Mouse (Mus musculus) thymus, postnatal 4 days (tissue): ENCODE data around the gene Paxbp1.

Source experiments
- DNase-seq: peaks from one replicate; pipeline ENCODE4 v3.0.0; 2021

The Paxbp1 gene

DNA sequence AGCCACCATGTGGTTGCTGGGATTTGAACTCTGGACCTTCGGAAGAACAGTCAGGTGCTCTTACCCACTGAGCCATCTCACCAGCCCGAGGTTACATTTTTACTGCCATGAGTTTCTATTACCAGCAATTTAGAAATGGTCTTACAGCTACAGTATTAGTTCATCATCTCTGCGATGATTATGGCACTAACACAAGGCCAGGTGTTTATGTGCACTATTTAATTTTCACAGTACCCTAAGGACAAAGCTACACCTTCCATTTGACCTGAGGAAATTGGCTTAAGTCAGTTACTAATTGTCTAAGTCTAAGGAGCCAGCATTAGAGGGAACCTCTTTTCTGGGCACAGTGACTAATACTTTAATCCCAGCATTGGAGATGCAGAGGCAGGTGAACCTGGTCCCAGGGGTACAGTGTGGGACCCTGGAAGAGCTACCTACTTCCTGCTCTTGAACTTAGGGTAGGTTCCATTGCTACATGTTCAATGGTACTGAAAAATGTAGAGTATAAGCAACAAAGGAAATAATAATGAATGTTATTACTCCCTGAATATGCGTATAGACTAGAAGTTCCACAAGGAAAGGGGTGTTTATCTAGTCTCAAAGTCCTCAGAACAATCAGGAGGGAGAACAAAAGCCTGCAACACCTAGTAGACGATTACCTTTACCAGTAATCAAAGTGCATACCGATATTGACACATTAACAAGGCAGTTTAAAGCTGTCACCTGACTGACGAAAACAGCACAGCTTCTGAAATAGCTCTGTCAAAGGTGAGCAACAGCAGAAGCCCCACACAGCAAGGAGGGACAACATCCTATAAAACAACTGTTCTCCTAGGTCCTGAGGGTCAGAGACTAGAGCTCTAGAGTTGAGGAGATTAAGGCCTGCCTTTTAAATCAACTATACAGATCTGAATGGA, 47.8 kb downstream of the Paxbp1 start:
- no peak for DNase-seq

DNA sequence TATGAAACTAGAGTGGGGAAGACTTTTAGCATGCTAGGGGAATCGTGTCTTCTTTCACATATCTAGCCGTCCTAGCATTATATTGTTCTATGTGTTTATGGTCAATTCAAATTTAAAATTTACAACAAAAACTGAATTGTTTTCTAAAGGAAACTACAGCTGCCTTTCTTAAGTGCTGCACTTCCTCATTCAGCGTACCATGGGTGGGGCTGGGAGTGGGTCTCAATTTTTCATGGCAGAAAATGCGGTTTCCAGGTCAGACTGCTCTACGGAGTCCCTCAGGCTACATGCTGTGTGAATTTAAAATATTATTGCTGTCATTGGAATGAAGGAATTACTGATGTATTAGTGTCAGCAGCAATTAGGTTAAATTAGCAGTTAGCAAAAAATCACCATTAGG, 48.8 kb downstream of the Paxbp1 start:
- no peak for DNase-seq

DNA sequence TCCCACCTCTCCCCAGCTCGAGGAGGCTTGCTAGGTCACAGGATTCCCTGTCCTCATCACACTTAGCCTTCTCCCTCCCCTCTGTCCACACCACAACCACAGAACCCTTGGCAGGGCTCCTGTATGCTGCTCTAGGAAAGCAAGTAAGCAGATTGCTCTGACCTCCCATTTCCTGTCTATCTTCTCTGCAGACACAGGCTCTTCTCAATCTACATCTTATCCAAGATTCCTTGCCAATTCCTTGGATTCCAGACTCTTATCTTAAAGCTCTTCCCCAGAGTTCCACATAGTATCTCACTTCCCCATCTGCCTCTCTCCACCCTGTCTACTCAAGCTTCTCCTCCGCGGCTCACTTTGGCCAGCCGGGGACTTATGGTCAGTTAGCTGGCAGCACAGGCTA, 49.3 kb downstream of the Paxbp1 start:
- DNase-seq, result no peak

DNA sequence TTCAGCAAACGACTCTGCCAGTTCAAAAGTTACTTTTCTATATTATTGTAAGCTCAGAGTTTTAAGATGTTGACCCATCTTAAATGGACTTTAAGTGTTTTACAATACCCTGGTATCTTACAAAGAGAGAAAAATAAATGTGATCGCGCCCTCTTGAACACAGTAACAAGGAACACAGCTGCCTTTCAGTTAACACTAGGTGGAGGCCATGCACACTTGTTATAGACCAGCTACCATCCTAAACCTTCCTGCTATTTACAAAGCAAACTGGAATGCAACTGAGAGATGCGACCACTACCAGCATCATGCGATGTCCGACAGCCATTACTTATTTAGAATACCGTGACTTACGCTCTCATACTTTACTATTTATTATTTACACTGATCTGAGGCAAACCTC, 55.2 kb downstream of the Paxbp1 start:
- no peak for DNase-seq

DNA sequence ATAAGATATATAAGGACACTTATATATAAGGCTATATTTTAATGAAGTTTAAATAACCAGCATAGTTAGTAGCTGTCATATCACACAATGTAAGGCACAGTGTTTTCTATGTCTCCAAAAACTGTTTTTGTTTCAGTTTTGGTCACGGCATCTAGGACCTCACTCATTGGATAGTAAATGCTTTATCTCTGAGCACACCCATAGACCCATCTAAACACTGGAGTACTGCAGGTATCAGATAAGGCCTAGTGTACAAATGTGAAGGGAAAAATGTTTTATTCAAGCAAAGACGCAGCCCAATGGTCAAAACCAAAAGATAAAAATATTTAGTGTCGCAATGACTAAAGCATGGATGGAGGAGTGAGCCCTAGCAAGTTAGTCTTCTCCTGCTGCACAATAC, 55.7 kb downstream of the Paxbp1 start:
- DNase-seq, result no peak

DNA sequence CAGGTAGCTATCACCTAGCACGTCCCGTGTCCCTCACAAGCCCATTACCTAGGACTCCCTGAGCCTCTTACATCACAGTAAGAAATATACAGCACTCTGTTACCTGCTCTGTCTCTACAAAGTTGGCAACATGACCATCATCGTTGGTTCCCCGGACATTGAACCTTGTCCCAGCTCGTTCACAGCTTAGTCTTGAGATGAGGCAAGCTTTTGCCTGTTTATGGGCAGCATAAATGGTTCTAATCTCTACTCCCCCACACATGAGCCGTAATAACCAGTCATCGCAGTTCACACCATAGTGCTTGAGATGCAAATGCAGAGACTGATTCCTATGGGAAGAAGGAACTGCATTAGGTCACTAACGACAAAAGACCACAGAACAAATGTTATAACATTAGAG, 56.3 kb downstream of the Paxbp1 start:
- no peak for DNase-seq

DNA sequence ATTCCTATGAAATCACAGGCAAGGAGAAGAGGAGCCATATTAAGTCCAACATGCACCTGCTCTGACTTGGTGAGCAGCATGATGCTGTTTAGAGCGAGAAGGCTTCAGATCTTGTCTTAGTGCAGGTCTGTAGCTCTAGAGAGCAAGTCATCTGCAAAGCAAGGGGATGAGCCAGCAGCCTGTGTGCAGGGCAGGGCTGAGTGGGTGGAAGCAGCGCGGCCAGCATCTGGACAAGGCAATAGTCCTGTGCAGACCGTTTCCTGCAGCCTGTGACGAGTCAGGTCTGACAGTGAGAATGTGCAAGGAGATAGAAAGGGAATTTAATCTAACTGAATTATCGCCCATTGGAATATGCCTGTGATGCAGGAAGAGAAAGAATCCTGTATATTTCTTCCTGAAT, 73.3 kb downstream of the Paxbp1 start:
- no peak for DNase-seq

DNA sequence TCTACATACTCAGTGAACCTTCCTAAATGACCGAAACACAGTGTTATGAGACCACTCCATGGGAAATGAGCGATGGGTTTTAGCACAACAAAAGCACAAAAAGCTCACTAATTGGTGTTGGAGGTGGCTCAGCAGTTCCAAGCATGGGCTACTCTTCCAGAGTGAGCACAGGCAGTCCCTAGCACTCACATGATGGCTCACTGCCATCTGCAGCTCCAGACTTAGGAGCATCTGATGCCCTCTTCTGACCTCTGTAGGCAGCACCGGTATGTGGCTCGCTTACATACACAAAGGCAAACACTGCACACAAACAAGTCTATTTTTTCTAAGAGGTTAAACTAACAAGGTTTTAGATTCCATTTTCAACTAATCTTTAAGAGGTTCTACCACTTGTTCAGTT, 78.1 kb downstream of the Paxbp1 start:
- DNase-seq, result no peak

DNA sequence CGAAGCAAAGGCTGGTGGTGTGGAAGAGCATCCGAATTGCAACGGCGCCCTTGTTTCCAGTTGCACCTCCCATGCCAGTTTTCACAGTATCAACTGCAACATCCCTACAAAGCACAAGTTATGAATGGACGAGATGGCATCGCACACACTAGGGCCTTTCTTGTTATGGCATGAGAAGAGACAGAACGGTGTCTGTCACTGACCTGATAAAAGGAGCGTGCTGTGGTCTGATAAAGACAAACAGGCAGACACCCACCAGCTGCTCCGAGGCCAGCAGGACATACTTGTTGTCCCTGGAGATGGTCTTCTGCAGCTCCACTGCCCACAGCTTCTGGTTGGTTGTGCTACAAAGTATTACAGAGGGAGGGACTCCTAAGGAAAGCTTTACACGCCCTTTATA, 80.0 kb downstream of the Paxbp1 start:
- no peak for DNase-seq
